Mouse (Mus musculus) yolk sac, embryonic 10.5 days (tissue): ENCODE measurements around the gene Glod5.

ENCODE experiments used
- DNase-seq: peaks from one replicate; pipeline ENCODE4 v3.0.0-alpha.2; 2017; ENCODE audit warnings: low spot score

The Glod5 gene

DNA sequence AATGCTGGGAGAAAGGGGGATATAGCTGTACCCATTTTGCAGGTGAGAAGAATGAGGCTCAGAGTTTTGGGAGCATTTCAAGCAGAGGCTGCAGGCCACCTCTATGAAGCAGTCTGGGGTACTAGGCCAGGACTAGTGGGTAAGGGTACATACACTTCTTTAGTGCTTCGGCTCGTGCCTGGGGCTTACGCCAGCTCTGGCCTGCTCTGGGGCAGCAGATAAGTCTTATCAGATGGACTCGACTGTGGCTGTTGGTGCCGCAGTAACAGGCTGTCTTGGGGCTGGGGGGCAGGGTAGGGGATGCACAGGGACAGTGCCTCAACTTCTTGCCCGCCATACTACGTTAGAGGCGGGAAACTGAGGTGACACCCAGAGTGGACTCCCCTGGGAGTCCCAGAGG lies 50.1 kb downstream of the Glod5 start:
- DNase-seq, result no peak

DNA sequence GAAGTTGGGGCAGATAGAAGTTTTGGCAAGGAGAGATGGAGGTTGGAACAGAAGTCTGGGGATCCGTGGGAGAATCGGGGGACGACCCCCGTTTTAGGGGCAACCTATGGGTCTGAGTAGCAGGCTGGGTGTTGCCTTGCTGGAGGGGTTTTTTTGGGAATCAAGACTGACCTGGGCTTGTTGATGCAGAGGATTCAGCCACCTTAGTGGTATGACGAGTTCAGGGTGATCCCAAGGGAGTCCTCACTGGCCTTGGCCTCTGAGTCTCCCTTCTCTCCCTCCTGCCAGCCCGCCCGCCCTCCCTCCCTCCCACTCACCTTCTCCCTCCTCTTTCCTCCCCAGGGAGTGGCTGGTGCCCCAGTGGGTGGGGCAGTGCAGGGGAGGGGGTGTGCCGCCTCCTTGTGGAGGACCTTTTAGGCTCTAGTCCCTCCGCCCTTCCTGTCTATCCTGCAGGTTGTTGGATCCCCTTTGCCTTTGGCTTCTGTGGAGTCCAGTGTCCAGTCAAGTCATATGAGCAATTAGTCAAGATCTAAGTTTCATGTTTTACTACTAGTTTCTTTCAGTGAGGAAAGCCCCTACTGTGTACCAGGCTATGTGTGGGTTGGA lies 50.6 kb downstream of the Glod5 start:
- no peak for DNase-seq

DNA sequence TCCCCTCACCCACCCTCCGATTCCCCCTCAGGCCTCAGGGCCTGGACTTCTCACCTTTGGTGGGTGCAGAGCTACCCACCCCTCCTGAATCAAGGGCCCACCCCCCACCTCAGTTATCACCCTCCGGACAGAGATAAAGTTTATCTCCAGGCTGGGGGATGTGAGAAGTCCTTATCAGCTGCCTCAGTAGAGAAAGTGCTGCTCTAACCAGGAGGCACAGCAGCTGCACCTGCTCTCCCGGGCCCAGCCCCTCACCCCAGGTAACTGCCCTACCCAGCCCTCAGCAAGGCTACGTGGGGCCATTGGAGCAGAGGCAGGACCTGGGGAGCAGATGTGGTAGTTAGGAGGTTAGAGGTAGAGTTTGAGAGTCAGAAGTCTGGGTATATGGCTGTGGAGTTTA lies 52.1 kb downstream of the Glod5 start:
- no peak for DNase-seq

DNA sequence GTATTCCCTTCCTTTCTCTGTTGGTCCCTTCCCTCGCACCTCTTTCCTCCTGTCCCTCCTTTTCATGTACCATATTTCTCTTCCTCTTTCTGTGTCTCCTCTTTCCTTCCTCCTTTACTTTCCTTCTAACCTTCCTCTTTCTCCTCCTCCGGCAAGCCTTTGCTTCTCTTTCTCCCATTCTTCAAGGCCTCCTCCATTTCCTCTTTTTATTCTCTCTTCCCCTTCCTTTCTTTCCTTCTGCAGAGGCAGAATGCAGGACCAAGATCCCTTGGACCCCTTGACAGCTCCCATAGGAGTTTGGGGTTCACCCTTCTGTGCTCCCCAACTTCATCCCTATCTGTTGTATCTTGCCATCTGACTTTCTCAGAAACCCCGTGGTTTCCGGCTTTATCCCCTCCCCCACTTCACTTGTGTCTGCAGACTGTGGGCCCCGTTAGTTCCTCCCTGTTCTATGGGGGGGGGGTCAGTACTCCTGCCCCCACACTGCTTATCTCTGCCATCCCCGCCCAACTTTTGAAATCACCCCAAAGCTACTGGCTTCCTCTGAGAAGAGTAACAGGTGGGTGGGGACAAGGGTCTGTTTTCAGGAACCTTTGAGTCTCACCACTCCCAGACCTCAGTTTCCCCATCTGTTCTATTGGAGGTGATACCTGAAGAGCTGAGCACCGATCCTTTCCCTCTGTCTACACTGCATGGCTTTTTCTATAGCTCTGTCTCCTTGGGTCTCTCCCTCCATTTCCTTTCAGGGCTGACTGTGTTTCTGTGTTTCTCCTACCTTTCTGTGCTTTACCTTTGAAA lies 54.3 kb downstream of the Glod5 start:
- no peak for DNase-seq

DNA sequence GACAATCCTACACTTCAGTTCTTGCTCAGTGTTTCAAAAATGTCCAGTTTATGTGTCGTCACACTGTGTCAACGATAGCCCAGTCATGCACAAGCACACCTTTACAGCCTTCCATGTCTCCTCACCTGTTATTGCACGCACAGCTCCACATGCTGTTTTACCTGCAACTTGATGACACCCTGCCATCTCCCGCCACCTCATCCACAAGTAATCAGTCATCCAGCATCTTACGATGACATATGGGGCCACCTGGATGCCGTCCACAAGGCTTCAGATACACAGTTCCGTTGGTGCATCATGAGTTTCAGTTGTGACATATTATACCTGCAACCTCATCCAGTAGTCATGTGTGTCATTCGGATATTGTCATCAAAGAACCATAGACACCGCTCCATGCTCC lies 59.4 kb downstream of the Glod5 start:
- no peak for DNase-seq
